Mouse (Mus musculus) bone marrow macrophage, adult 2 months (primary cell): ENCODE measurements around the gene Synj1. TPM values are rescaled to one million over a fixed set of nuclear protein-coding genes. Genes with fewer than 3 reads are reported as not detected.

ENCODE experiments used
- H3K27ac ChIP-seq: 2 replicates; pipeline ENCODE4 v1.5.1; 2012; ENCODE audit warnings: low read depth, low read length; ENCODE audit not compliant: insufficient read depth
- H3K4me1 ChIP-seq: 2 replicates; pipeline ENCODE4 v1.6.1; 2012; ENCODE audit warnings: low read length; ENCODE audit not compliant: control insufficient read depth, insufficient read depth
- H3K4me3 ChIP-seq: 2 replicates; pipeline ENCODE4 v1.5.1; 2012; ENCODE audit warnings: mild to moderate bottlenecking, low read length, moderate library complexity; ENCODE audit not compliant: insufficient read depth
- CTCF ChIP-seq: IDR thresholded peaks from 2 replicates; pipeline ENCODE4 v1.5.1; 2012; ENCODE audit warnings: low read depth, mild to moderate bottlenecking, low read length, moderate library complexity
- POLR2A ChIP-seq: IDR thresholded peaks from 2 replicates; pipeline ENCODE4 v1.6.1; 2012; ENCODE audit warnings: mild to moderate bottlenecking, low read depth, low read length, borderline replicate concordance
- polyA plus RNA-seq: library from polyadenylated mRNA; stranded (reverse); fragments of >200 nt; gene quantifications from 2 replicates; pipeline ENCODE4 v1.2.4, GENCODE M21; 2012; ENCODE audit not compliant: missing spikeins, insufficient read depth, insufficient read length

Gene Synj1
- polyA plus RNA-seq, 1 experiment: 118 TPM

DNA sequence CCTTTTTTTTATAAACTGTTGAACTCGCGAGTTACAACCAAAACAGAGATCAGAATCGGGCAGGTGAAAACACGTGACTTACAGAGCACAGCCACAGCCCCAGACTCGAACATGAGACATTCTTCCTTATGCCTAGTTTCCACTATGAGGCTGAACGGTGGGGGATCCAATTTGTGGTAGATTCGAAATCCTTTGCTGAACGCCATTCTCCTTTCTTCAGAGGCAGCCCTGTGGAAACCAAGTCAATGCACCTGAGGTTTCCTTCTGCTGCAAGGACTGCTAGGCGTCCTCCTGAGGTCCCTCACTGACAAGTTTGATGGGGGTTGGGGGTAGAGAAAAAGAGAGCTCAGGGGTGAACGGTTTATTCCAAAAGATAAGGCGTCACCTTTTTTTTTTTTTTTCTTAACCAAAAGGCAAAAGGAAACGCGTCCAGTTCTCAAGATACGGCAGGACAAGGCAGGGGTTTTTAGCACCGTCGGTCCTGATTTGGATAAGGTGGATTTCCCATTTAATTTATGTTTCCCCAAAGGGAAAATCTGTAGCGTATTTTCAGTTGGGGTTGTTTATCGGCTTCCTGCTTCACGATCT, 1.1 kb downstream of the Synj1 start:
- TF ChIP-seq POLR2A (no peak), CTCF (no peak)
- Histone ChIP-seq H3K27ac (peak overlapping the region; percentile 73), H3K4me1 (peaks cover 25% of the 10 kb centered on the region), H3K4me3 (peak overlapping the region; percentile 97)

DNA sequence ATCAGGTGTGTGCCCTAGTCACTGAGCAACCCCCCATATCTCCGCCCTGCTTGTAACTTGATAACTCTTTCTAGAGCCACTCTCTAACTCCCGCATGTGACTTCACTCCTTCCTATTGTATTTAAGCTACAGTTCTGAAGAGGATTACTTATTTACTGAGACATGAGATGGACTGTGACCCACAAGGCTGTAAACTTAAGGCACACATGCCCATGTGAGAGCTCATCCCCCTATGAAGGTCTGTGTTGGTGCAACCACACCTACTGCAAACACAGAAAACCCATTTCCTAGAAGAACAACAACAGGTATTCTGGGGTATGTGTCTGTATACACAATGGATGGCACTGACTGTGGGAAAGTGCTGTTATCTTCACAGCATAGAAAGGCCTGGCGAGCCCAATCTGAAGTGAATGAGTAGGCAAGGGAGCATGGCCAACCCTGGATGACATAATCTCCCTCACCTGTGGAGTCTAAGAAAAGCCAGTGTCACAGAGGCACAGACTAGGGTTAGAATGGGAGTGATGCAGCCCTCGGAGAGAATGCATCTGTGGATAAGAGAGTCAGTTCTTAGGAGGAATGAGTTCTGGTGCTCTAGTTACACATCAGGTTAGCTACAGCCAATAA, 6.1 kb downstream of the Synj1 start:
- TF ChIP-seq POLR2A (no peak), CTCF (no peak)

DNA sequence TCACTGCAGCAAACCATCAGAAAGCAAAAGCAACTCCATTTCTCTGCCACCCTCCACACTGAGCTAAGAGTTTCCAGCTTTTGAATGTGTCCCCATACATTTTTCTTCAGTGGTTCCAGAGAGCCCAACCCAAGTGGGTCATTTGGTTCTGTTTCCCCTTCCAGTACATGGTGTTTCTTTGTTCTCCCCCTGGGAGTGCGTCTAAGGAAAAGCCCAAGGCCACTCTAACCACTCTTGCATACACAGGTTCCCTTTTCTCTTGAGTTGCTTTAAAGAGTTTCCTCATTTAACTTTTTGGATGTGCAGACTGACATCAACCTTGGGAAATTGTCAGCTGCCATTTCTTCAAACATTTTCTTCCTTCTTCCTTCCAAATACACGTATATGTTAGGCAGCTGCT, 10.0 kb downstream of the Synj1 start:
- H3K4me1 ChIP-seq: peaks cover 32% of the 10 kb centered on the region
- 0 out of 2 replicates have a peak overlapping the region, but pooled peaks have one; percentile 4 for H3K4me3 ChIP-seq
- TF ChIP-seq CTCF (no peak), POLR2A (no peak)
- H3K27ac ChIP-seq: peak overlapping the region; percentile 86

More for the DNA sequence above, 6.1 kb downstream of the Synj1 start:
- Histone ChIP-seq H3K27ac (no peak overlapping the region), H3K4me1 (peaks cover 26% of the 10 kb centered on the region), H3K4me3 (no peak overlapping the region)

DNA sequence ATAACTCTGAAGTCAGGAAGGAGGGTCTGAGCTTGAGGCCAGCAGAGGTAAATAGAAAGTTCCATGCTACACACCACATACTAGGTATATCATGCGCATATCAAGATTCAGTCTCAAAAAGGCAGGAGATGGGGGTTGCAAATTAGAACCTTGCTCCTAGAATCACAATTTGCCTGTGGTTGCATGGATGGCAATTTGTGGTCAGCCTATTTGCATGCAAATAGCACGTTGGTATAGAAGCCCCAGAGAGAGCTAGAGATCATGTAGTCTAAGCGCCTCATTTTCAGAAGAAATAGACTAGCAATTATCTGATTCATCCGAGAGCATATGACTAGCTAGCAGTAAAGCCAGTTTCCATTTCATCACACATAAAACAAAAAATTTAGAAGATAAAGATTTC, 11.3 kb downstream of the Synj1 start:
- TF ChIP-seq CTCF (no peak), POLR2A (no peak)
- H3K4me3 ChIP-seq: no peak overlapping the region
- H3K4me1 ChIP-seq: peaks cover 32% of the 10 kb centered on the region
- no peak overlapping the region for H3K27ac ChIP-seq

DNA sequence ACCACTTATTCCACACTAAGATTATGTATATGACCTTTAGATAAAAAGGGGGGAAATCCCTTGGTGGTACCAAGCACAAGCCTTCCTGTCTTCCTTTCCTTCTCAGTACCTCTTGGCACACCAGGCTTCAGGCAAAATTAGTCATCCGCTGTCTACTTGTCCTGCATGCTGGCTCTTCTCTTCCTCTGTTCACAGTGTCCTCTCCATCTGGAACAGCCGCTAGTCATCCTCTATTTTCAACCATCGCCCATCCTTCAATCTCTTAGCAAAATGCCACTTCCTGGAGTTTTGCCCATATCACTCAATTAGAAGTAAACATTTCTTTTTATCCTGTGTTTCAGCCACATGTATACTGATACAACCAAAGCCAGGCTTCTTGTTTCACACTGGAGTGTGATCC, 13.3 kb downstream of the Synj1 start:
- TF ChIP-seq POLR2A: no peak
- no peak for TF ChIP-seq CTCF
- Histone ChIP-seq H3K27ac (no peak overlapping the region), H3K4me1 (peaks cover 34% of the 10 kb centered on the region), H3K4me3 (no peak overlapping the region)

DNA sequence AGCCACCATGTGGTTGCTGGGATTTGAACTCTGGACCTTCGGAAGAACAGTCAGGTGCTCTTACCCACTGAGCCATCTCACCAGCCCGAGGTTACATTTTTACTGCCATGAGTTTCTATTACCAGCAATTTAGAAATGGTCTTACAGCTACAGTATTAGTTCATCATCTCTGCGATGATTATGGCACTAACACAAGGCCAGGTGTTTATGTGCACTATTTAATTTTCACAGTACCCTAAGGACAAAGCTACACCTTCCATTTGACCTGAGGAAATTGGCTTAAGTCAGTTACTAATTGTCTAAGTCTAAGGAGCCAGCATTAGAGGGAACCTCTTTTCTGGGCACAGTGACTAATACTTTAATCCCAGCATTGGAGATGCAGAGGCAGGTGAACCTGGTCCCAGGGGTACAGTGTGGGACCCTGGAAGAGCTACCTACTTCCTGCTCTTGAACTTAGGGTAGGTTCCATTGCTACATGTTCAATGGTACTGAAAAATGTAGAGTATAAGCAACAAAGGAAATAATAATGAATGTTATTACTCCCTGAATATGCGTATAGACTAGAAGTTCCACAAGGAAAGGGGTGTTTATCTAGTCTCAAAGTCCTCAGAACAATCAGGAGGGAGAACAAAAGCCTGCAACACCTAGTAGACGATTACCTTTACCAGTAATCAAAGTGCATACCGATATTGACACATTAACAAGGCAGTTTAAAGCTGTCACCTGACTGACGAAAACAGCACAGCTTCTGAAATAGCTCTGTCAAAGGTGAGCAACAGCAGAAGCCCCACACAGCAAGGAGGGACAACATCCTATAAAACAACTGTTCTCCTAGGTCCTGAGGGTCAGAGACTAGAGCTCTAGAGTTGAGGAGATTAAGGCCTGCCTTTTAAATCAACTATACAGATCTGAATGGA, 14.5 kb downstream of the Synj1 start:
- Histone ChIP-seq H3K27ac (no peak overlapping the region), H3K4me3 (no peak overlapping the region), H3K4me1 (peaks cover 34% of the 10 kb centered on the region)
- no peak for TF ChIP-seq CTCF
- no peak for TF ChIP-seq POLR2A

DNA sequence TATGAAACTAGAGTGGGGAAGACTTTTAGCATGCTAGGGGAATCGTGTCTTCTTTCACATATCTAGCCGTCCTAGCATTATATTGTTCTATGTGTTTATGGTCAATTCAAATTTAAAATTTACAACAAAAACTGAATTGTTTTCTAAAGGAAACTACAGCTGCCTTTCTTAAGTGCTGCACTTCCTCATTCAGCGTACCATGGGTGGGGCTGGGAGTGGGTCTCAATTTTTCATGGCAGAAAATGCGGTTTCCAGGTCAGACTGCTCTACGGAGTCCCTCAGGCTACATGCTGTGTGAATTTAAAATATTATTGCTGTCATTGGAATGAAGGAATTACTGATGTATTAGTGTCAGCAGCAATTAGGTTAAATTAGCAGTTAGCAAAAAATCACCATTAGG, 15.6 kb downstream of the Synj1 start:
- peaks cover 28% of the 10 kb centered on the region for H3K4me1 ChIP-seq
- peak overlapping the region; percentile 94 for H3K27ac ChIP-seq
- H3K4me3 ChIP-seq: peak overlapping the region; percentile 42
- TF ChIP-seq POLR2A (no peak), CTCF (no peak)

DNA sequence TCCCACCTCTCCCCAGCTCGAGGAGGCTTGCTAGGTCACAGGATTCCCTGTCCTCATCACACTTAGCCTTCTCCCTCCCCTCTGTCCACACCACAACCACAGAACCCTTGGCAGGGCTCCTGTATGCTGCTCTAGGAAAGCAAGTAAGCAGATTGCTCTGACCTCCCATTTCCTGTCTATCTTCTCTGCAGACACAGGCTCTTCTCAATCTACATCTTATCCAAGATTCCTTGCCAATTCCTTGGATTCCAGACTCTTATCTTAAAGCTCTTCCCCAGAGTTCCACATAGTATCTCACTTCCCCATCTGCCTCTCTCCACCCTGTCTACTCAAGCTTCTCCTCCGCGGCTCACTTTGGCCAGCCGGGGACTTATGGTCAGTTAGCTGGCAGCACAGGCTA, 16.1 kb downstream of the Synj1 start:
- TF ChIP-seq POLR2A: no peak
- TF ChIP-seq CTCF: no peak
- Histone ChIP-seq H3K27ac (peak overlapping the region; percentile 94), H3K4me1 (peaks cover 24% of the 10 kb centered on the region), H3K4me3 (peak overlapping the region; percentile 42)

DNA sequence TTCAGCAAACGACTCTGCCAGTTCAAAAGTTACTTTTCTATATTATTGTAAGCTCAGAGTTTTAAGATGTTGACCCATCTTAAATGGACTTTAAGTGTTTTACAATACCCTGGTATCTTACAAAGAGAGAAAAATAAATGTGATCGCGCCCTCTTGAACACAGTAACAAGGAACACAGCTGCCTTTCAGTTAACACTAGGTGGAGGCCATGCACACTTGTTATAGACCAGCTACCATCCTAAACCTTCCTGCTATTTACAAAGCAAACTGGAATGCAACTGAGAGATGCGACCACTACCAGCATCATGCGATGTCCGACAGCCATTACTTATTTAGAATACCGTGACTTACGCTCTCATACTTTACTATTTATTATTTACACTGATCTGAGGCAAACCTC, 21.9 kb downstream of the Synj1 start:
- TF ChIP-seq POLR2A: no peak
- TF ChIP-seq CTCF: no peak
- peaks cover 5% of the 10 kb centered on the region for H3K4me1 ChIP-seq
- no peak overlapping the region for H3K4me3 ChIP-seq
- H3K27ac ChIP-seq: no peak overlapping the region

DNA sequence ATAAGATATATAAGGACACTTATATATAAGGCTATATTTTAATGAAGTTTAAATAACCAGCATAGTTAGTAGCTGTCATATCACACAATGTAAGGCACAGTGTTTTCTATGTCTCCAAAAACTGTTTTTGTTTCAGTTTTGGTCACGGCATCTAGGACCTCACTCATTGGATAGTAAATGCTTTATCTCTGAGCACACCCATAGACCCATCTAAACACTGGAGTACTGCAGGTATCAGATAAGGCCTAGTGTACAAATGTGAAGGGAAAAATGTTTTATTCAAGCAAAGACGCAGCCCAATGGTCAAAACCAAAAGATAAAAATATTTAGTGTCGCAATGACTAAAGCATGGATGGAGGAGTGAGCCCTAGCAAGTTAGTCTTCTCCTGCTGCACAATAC, 22.4 kb downstream of the Synj1 start:
- Histone ChIP-seq H3K4me1 (peaks cover 3% of the 10 kb centered on the region), H3K27ac (no peak overlapping the region), H3K4me3 (no peak overlapping the region)
- TF ChIP-seq POLR2A: no peak
